Mouse (Mus musculus): ENCODE measurements around the gene Mtcp1. TPM values are rescaled to one million over a fixed set of nuclear protein-coding genes. Genes with fewer than 3 reads are reported as not detected.

The Mtcp1 gene
- 5.6 and 8.9 TPM in 2 replicates for polyA plus RNA-seq (2014; fragmentation: Nextera tagmentation; extraction: Ambion mirVana)

- no peaks in the 10 kb centered on the region for H3K9me3 ChIP-seq (ENCODE audit: control insufficient read depth, low read length)
- no peaks in the 10 kb centered on the region for H3K27me3 ChIP-seq (ENCODE audit: control insufficient read depth, insufficient read depth, low read length)
- H3K4me3 ChIP-seq (replicated peaks; ENCODE audit: low read depth, low read length), result peak within 1 kb of the TSS; percentile 50
- peak within 1 kb of the TSS; percentile 61 for H3K9ac ChIP-seq (replicated peaks; ENCODE audit: low read length)
- peak; percentile 93 for DNase-seq
- WGBS, result 19% methylated on average over 52 of the region's 52 CpGs
- peaks cover 2% of the 10 kb centered on the region; the same call in 1 of the 2 replicates for H3K4me1 ChIP-seq (ENCODE audit: control insufficient read depth, insufficient read depth, low read length)
- ATAC-seq (ENCODE audit: low FRiP score, low TSS enrichment), result peak; percentile 100
- H3K4me2 ChIP-seq (ENCODE audit: low read length), result peak within 1 kb of the TSS; percentile 56
- H3K27ac ChIP-seq (replicated peaks; ENCODE audit: low read depth, low read length), result peak within 1 kb of the TSS; percentile 89
- H3K36me3 ChIP-seq (ENCODE audit: control insufficient read depth, insufficient read depth, low read length), result no peaks in the 10 kb centered on the region
Measured at GRCm38 (mm10) chrX:75415936-75416785, at the start of gene Mtcp1, which contains the start of the genes Cmc4 and Brcc3. TSS of gene Mtcp1 (minus strand) at chrX:75416588. TSS of gene Cmc4 (minus strand) at chrX:75416584. TSS of gene Brcc3 (plus strand) at chrX:75416628.

- Histone ChIP-seq H3K27me3 (ENCODE audit: control insufficient read depth, insufficient read depth, low read length) (no peaks in the 10 kb centered on the region), H3K4me2 (ENCODE audit: low read length) (no peak overlapping the region), H3K36me3 (ENCODE audit: control insufficient read depth, insufficient read depth, low read length) (0 out of 2 replicates have a peak, but pooled peaks cover 7% of the 10 kb centered on the region), H3K27ac (replicated peaks; ENCODE audit: low read depth, low read length) (no peak overlapping the region), H3K9me3 (ENCODE audit: control insufficient read depth, low read length) (no peaks in the 10 kb centered on the region), H3K9ac (replicated peaks; ENCODE audit: low read length) (no peak overlapping the region), H3K4me3 (replicated peaks; ENCODE audit: low read depth, low read length) (no peak overlapping the region), H3K4me1 (ENCODE audit: control insufficient read depth, insufficient read depth, low read length) (no peaks in the 10 kb centered on the region)
- ATAC-seq (ENCODE audit: low FRiP score, low TSS enrichment), result no peak
- DNase-seq, result no peak
- 85% methylated on average over 1 of the region's 1 CpGs for WGBS
Measured at GRCm38 (mm10) chrX:75454597-75454996, 38.2 kb upstream of the Mtcp1 start.

GRCm38 (mm10) chrX:75409711-75410110 lies 6.7 kb downstream of the Mtcp1 start:
- H3K36me3 ChIP-seq (ENCODE audit: control insufficient read depth, insufficient read depth, low read length), result no peaks in the 10 kb centered on the region
- H3K9ac ChIP-seq (replicated peaks; ENCODE audit: low read length), result no peak overlapping the region
- H3K27me3 ChIP-seq (ENCODE audit: control insufficient read depth, insufficient read depth, low read length), result no peaks in the 10 kb centered on the region
- ATAC-seq (ENCODE audit: low FRiP score, low TSS enrichment), result no peak
- WGBS, result 88% methylated on average over 1 of the region's 1 CpGs
- no peak overlapping the region for H3K4me2 ChIP-seq (ENCODE audit: low read length)
- H3K4me1 ChIP-seq (ENCODE audit: control insufficient read depth, insufficient read depth, low read length), result peaks cover 2% of the 10 kb centered on the region; the same call in 1 of the 2 replicates
- no peak overlapping the region for H3K27ac ChIP-seq (replicated peaks; ENCODE audit: low read depth, low read length)
- H3K4me3 ChIP-seq (replicated peaks; ENCODE audit: low read depth, low read length), result no peak overlapping the region
- H3K9me3 ChIP-seq (ENCODE audit: control insufficient read depth, low read length), result no peaks in the 10 kb centered on the region
- DNase-seq, result no peak

GRCm38 (mm10) chrX:75403350-75403749 lies 13.0 kb downstream of the Mtcp1 start:
- Histone ChIP-seq H3K9me3 (ENCODE audit: control insufficient read depth, low read length) (no peaks in the 10 kb centered on the region), H3K27me3 (ENCODE audit: control insufficient read depth, insufficient read depth, low read length) (no peaks in the 10 kb centered on the region), H3K4me1 (ENCODE audit: control insufficient read depth, insufficient read depth, low read length) (no peaks in the 10 kb centered on the region), H3K27ac (replicated peaks; ENCODE audit: low read depth, low read length) (no peak overlapping the region), H3K4me2 (ENCODE audit: low read length) (no peak overlapping the region), H3K4me3 (replicated peaks; ENCODE audit: low read depth, low read length) (no peak overlapping the region), H3K36me3 (ENCODE audit: control insufficient read depth, insufficient read depth, low read length) (peaks cover 11% of the 10 kb centered on the region; the same call in 1 of the 2 replicates), H3K9ac (replicated peaks; ENCODE audit: low read length) (no peak overlapping the region)
- DNase-seq (no peak), ATAC-seq (ENCODE audit: low FRiP score, low TSS enrichment) (no peak)

GRCm38 (mm10) chrX:75402668-75403067 lies 13.7 kb downstream of the Mtcp1 start:
- ATAC-seq (ENCODE audit: low FRiP score, low TSS enrichment) (no peak), DNase-seq (no peak)
- H3K4me1 ChIP-seq (ENCODE audit: control insufficient read depth, insufficient read depth, low read length), result no peaks in the 10 kb centered on the region
- H3K9me3 ChIP-seq (ENCODE audit: control insufficient read depth, low read length), result no peaks in the 10 kb centered on the region
- H3K36me3 ChIP-seq (ENCODE audit: control insufficient read depth, insufficient read depth, low read length), result peaks cover 11% of the 10 kb centered on the region; the same call in 1 of the 2 replicates
- 91% methylated on average over 2 of the region's 2 CpGs for WGBS
- H3K27ac ChIP-seq (replicated peaks; ENCODE audit: low read depth, low read length), result no peak overlapping the region
- no peaks in the 10 kb centered on the region for H3K27me3 ChIP-seq (ENCODE audit: control insufficient read depth, insufficient read depth, low read length)
- H3K4me2 ChIP-seq (ENCODE audit: low read length), result no peak overlapping the region
- no peak overlapping the region for H3K4me3 ChIP-seq (replicated peaks; ENCODE audit: low read depth, low read length)
- no peak overlapping the region for H3K9ac ChIP-seq (replicated peaks; ENCODE audit: low read length)

GRCm38 (mm10) chrX:75399471-75399870 lies 16.9 kb downstream of the Mtcp1 start:
- Histone ChIP-seq H3K36me3 (ENCODE audit: control insufficient read depth, insufficient read depth, low read length) (peaks cover 11% of the 10 kb centered on the region), H3K27me3 (ENCODE audit: control insufficient read depth, insufficient read depth, low read length) (no peaks in the 10 kb centered on the region), H3K4me2 (ENCODE audit: low read length) (no peak overlapping the region), H3K4me1 (ENCODE audit: control insufficient read depth, insufficient read depth, low read length) (no peaks in the 10 kb centered on the region), H3K27ac (replicated peaks; ENCODE audit: low read depth, low read length) (no peak overlapping the region), H3K9me3 (ENCODE audit: control insufficient read depth, low read length) (no peaks in the 10 kb centered on the region), H3K9ac (replicated peaks; ENCODE audit: low read length) (no peak overlapping the region), H3K4me3 (replicated peaks; ENCODE audit: low read depth, low read length) (no peak overlapping the region)
- ATAC-seq (ENCODE audit: low FRiP score, low TSS enrichment) (no peak), DNase-seq (no peak)
- WGBS, result 95% methylated on average over 1 of the region's 1 CpGs

GRCm38 (mm10) chrX:75382195-75382771 lies 34.1 kb downstream of the Mtcp1 start, which contains the start of the genes Fundc2 and F8:
TSS of gene Fundc2 (plus strand) at chrX:75382399.
TSS of gene F8 (minus strand) at chrX:75382615.
- WGBS, result 19% methylated on average over 24 of the region's 25 CpGs
- DNase-seq, result peak; percentile 87
- ATAC-seq (ENCODE audit: low FRiP score, low TSS enrichment), result peak; percentile 96
- peak within 1 kb of the TSS; percentile 57; the same call in 1 of the 2 replicates for H3K9ac ChIP-seq (replicated peaks; ENCODE audit: low read length)
- peak within 1 kb of the TSS; percentile 54 for H3K4me2 ChIP-seq (ENCODE audit: low read length)
- H3K4me1 ChIP-seq (ENCODE audit: control insufficient read depth, insufficient read depth, low read length), result no peaks in the 10 kb centered on the region
- H3K36me3 ChIP-seq (ENCODE audit: control insufficient read depth, insufficient read depth, low read length), result no peaks in the 10 kb centered on the region
- peak within 1 kb of the TSS; percentile 51 for H3K4me3 ChIP-seq (replicated peaks; ENCODE audit: low read depth, low read length)
- H3K27me3 ChIP-seq (ENCODE audit: control insufficient read depth, insufficient read depth, low read length), result no peaks in the 10 kb centered on the region
- H3K9me3 ChIP-seq (ENCODE audit: control insufficient read depth, low read length), result no peaks in the 10 kb centered on the region
- peak within 1 kb of the TSS; percentile 71 for H3K27ac ChIP-seq (replicated peaks; ENCODE audit: low read depth, low read length)

GRCm38 (mm10) chrX:75381699-75382098 lies 34.7 kb downstream of the Mtcp1 start:
- H3K4me2 ChIP-seq (ENCODE audit: low read length), result peak overlapping the region; percentile 54
- H3K9ac ChIP-seq (replicated peaks; ENCODE audit: low read length), result peak overlapping the region; percentile 57; the same call in 1 of the 2 replicates
- no peaks in the 10 kb centered on the region for H3K9me3 ChIP-seq (ENCODE audit: control insufficient read depth, low read length)
- H3K4me1 ChIP-seq (ENCODE audit: control insufficient read depth, insufficient read depth, low read length), result no peaks in the 10 kb centered on the region
- H3K4me3 ChIP-seq (replicated peaks; ENCODE audit: low read depth, low read length), result peak overlapping the region; percentile 51
- H3K27me3 ChIP-seq (ENCODE audit: control insufficient read depth, insufficient read depth, low read length), result no peaks in the 10 kb centered on the region
- DNase-seq, result peak; percentile 2
- WGBS, result 76% methylated on average over 5 of the region's 5 CpGs
- H3K27ac ChIP-seq (replicated peaks; ENCODE audit: low read depth, low read length), result no peak overlapping the region
- peak; percentile 18; the same call in 1 of the 2 replicates for ATAC-seq (ENCODE audit: low FRiP score, low TSS enrichment)
- H3K36me3 ChIP-seq (ENCODE audit: control insufficient read depth, insufficient read depth, low read length), result no peaks in the 10 kb centered on the region

Data from midbrain, embryonic 14.5 days (tissue).